Mouse (Mus musculus): ENCODE results near the gene Syngr4. TPM values are rescaled to one million over a fixed set of nuclear protein-coding genes. Genes with fewer than 3 reads are reported as not detected.

The Syngr4 gene
- total RNA-seq, 1 experiment from 2014 or later: 0.70 TPM

GRCm38 (mm10) chr7:45865925-45866910, 30.3 kb downstream of the Syngr4 start:
- DNase-seq: peak; percentile 92

- no peak for DNase-seq
Observed at GRCm38 (mm10) chr7:45864435-45864834, 32.1 kb downstream of the Syngr4 start.

- DNase-seq: no peak
Observed at GRCm38 (mm10) chr7:45862804-45863203, 33.7 kb downstream of the Syngr4 start.

- DNase-seq: no peak
Observed at GRCm38 (mm10) chr7:45859008-45859407, 37.5 kb downstream of the Syngr4 start.

- DNase-seq: no peak
Observed at GRCm38 (mm10) chr7:45856950-45857901, 39.3 kb downstream of the Syngr4 start.

GRCm38 (mm10) chr7:45853089-45853488, 43.4 kb downstream of the Syngr4 start:
- no peak for DNase-seq

GRCm38 (mm10) chr7:45850661-45851060, 45.9 kb downstream of the Syngr4 start:
- DNase-seq: no peak

- DNase-seq: no peak
Observed at GRCm38 (mm10) chr7:45848447-45849027, 48.0 kb downstream of the Syngr4 start.

- no peak for DNase-seq
Observed at GRCm38 (mm10) chr7:45842950-45843744, 53.4 kb downstream of the Syngr4 start.

Other genes with a start within 250 kb of the Syngr4 start
- not detected in 2 replicates for gene Fut2, start 230.3 kb downstream of the Syngr4 start, total RNA-seq (2021)
- gene Ntn5, start 212.7 kb downstream of the Syngr4 start, total RNA-seq (2021): not detected in 2 replicates
- 0.39 TPM in 1 of 2 replicates, not detected in the other for gene Sec1, start 202.3 kb downstream of the Syngr4 start, total RNA-seq (2021)
- 15.7 and 15.8 TPM in 2 replicates for gene Car11, start 196.9 kb downstream of the Syngr4 start, total RNA-seq (2021)
- 282 and 444 TPM in 2 replicates for gene Dbp, start 191.6 kb downstream of the Syngr4 start, total RNA-seq (2021)
- gene Rpl18, start 181.3 kb downstream of the Syngr4 start, total RNA-seq (2021): 964 and 1,249 TPM in 2 replicates
- gene Sphk2, start 178.7 kb downstream of the Syngr4 start, total RNA-seq (2021): 38.2 and 42.0 TPM in 2 replicates
- 0.30 and 0.76 TPM in 2 replicates for gene Fam83e, start 175.5 kb downstream of the Syngr4 start, total RNA-seq (2021)
- not detected in 2 replicates for gene Spaca4, start 170.9 kb downstream of the Syngr4 start, total RNA-seq (2021)
- gene Lmtk3, start 113.0 kb downstream of the Syngr4 start, total RNA-seq (2021): 10.0 and 14.8 TPM in 2 replicates
- 0.90 and 1.1 TPM in 2 replicates for gene Sult2b1, start 112.0 kb downstream of the Syngr4 start, total RNA-seq (2021)
- gene Cyth2, start 82.1 kb downstream of the Syngr4 start, total RNA-seq (2021): 114 and 134 TPM in 2 replicates
- gene Kcnj14, start 71.9 kb downstream of the Syngr4 start, total RNA-seq (2021): 0.30 and 0.33 TPM in 2 replicates
- gene Grwd1, start 65.8 kb downstream of the Syngr4 start, total RNA-seq (2021): 22.3 and 26.6 TPM in 2 replicates
- 140 and 141 TPM in 2 replicates for gene Kdelr1, start 23.9 kb downstream of the Syngr4 start, total RNA-seq (2021)
- 0.43 and 1.2 TPM in 2 replicates for gene Grin2d, start 18.3 kb downstream of the Syngr4 start, total RNA-seq (2021)
- gene Tmem143, start 227 bp upstream of the Syngr4 start, total RNA-seq (2021): 53.0 and 61.3 TPM in 2 replicates
- 231 and 241 TPM in 2 replicates for gene Emp3, start 24.7 kb upstream of the Syngr4 start, total RNA-seq (2021)
- gene Ccdc114, start 27.4 kb upstream of the Syngr4 start, total RNA-seq (2021): 26.4 and 27.9 TPM in 2 replicates
- gene Abcc6, start 133.6 kb upstream of the Syngr4 start, total RNA-seq (2021): 0.15 and 1.9 TPM in 2 replicates
- 60.0 and 64.7 TPM in 2 replicates for gene Nomo1, start 137.0 kb upstream of the Syngr4 start, total RNA-seq (2021)
- 1.4 and 1.5 TPM in 2 replicates for gene Kcnj11, start 204.1 kb upstream of the Syngr4 start, total RNA-seq (2021)

Data from adrenal gland, postnatal 25 days (tissue).